Mouse (Mus musculus) lung, adult 2 months (tissue): ENCODE results near the gene Hist2h2be. TPM values are rescaled to one million over a fixed set of nuclear protein-coding genes. Genes with fewer than 3 reads are reported as not detected.

Experiments
- DNase-seq: peaks from one replicate; pipeline ENCODE4 v3.0.0; 2022
- H3K4me1 ChIP-seq: fragments of 200-500 bp; 2 replicates; pipeline ENCODE4 v1.6.1; 2011; ENCODE audit warnings: low read length; ENCODE audit not compliant: control insufficient read depth, insufficient read depth
- H3K4me3 ChIP-seq: fragments of 200-500 bp; replicated peaks from 2 replicates; pipeline ENCODE3; 2011; ENCODE audit warnings: low read depth, mild to moderate bottlenecking, control low read depth, low read length; ENCODE audit errors: extremely low read depth
- CTCF ChIP-seq: fragments of 200-500 bp; IDR thresholded peaks from 2 replicates; pipeline ENCODE4 v1.5.1; 2011; ENCODE audit warnings: mild to moderate bottlenecking, low read length, control low read depth; ENCODE audit not compliant: insufficient read depth
- POLR2A ChIP-seq: fragments of 200-500 bp; IDR thresholded peaks from 2 replicates; pipeline ENCODE4 v1.6.1; 2011; ENCODE audit warnings: low read depth, mild to moderate bottlenecking, control low read depth, low read length, borderline replicate concordance; ENCODE audit errors: extremely low read depth
- WGBS: fragments of 180-500 bp; shearing (Covaris S2); methylation state at CpG from one replicate; pipeline ENCODE4 v1.1.7; 2018; 5-methylcytosine and 5-hydroxymethylcytosine counted together
- polyA plus RNA-seq: library from polyadenylated mRNA; depleted of rRNA; stranded (reverse); fragments of >200 nt; gene quantifications from 2 replicates; pipeline ENCODE4 v1.2.3, GENCODE M21; 2012

Gene Hist2h2be
- polyA plus RNA-seq, 1 experiment: 6.2 TPM

- no peaks in the 10 kb centered on the region for H3K4me1 ChIP-seq
These were observed 40.0 kb upstream of the Hist2h2be start, which contains the start of gene Sv2a for GRCm38 (mm10) chr3:96180727-96181477. Gene Sv2a, plus strand, starts transcription at chr3:96181151.

DNA sequence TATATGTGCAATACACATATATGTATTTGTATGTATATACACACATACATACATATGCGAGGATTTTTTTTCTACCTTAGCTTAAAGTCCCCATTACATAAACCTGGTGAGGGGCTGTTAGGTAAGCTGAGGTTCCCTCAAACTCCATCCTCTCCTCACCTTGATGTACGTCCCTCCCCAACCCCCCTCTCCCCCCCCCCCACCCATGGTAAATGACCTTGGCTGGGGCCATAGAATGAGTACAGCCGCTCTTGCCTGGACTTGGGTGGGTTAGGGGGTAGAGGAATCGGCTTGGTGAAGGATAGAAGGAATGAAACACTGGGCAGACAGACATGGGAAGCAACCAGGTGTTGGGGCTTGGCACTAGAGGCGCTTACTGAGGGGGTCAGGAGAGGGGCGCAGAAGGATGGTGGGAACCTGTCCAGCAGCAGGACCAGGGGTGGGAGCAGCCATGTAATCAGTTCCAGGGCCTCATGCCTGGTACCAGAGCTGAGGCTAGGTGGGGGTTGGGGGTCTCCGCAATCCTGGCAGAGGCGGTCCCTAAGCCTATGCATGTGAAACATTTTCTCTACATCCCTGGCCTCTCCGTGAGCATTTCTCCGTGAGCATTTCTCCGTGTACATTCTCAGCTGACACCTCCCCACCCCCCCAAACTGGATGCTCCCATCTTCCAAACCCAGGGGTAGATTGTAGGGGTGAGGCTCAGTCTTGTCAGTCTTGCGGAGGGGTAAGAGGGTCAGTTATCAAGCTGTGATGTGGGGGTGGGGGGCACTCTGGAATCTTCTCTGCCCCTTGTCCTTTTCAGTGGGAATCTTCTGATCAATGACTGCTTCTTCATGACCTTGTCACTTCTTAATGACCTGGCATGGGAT, 39.2 kb upstream of the Hist2h2be start:
- H3K4me1 ChIP-seq: no peaks in the 10 kb centered on the region
- 47% methylated on average over 12 of the region's 12 CpGs for WGBS
- TF ChIP-seq CTCF (no peak), POLR2A (no peak)
- no peak overlapping the region for H3K4me3 ChIP-seq
- no peak for DNase-seq

More at GRCm38 (mm10) chr3:96180727-96181477, 40.0 kb upstream of the Hist2h2be start, which contains the start of gene Sv2a:
- TF ChIP-seq CTCF (no peak), POLR2A (no peak)
- DNase-seq: no peak
- WGBS: 1% methylated on average over 20 of the region's 23 CpGs
- H3K4me3 ChIP-seq: peak within 1 kb of the TSS; percentile 41

- Histone ChIP-seq H3K4me3 (no peak overlapping the region), H3K4me1 (no peaks in the 10 kb centered on the region)
- no peak for DNase-seq
- 26% methylated on average over 4 of the region's 4 CpGs for WGBS
- TF ChIP-seq POLR2A (no peak), CTCF (no peak)
These were observed 38.5 kb upstream of the Hist2h2be start for GRCm38 (mm10) chr3:96182382-96182776.

- no peak for DNase-seq
- 0 out of 2 replicates have a peak, but pooled peaks cover 2% of the 10 kb centered on the region for H3K4me1 ChIP-seq
- TF ChIP-seq CTCF (no peak), POLR2A (no peak)
- peak overlapping the region; percentile 8 for H3K4me3 ChIP-seq
- 62% methylated on average over 12 of the region's 12 CpGs for WGBS
These were observed 27.9 kb upstream of the Hist2h2be start for GRCm38 (mm10) chr3:96192977-96193376.

DNA sequence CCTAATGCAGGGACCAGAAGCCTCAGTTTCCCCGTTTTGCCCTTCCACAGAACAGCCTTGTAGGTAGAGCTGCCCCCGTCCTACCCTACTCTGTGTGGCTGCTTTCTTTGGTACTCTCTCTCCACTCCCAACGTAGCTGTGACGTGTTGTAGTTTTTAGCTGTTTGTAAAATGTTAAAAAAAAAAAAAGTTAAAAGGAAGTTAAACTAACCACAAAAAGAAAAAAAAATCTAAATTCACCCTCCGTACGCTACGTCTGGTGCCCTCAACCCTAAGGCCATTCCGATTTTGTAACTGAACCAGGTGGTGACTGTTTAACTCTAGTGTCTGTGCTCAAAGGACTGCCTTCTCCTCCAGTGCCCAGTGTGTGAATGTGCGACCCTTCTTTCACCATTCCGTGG, 26.0 kb upstream of the Hist2h2be start:
- no peak for TF ChIP-seq CTCF
- WGBS: 78% methylated on average over 10 of the region's 10 CpGs
- no peak for DNase-seq
- H3K4me1 ChIP-seq: 0 out of 2 replicates have a peak, but pooled peaks cover 3% of the 10 kb centered on the region
- no peak overlapping the region for H3K4me3 ChIP-seq

DNA sequence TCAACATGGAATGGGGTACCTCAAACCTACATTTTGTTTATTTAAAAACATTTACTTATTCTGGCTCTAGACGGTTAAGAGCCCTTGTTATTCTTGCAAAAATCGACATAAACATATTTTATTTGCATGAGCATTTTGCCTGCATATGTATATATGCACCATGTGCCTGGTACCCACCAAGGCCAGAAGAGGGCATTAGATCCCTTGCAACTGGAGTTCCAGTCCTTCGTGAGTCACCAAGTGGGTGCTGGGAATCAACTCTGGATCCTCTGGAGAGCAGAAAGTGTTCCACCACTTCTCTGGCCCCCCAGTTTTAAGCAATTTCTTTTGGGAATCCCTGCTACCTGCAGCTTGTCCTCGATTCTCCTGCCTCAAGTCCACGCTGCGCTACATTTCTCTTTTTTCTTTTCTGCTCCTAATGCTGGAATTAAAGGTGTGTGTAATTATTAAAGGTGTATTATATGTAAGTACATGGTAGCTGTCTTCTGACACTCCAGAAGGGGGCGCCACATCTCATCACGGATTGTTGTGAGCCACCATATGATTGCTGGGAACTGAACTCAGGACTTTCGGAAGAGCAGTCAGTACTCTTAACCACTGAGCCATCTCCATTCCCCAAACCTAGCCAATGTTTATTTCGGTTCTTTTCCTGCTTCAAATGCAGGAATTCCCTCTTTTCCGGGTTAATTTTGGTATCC, 25.2 kb upstream of the Hist2h2be start:
- 0 out of 2 replicates have a peak, but pooled peaks cover 3% of the 10 kb centered on the region for H3K4me1 ChIP-seq
- DNase-seq: no peak
- H3K4me3 ChIP-seq: no peak overlapping the region
- TF ChIP-seq POLR2A (no peak), CTCF (no peak)
- WGBS: 92% methylated on average over 11 of the region's 11 CpGs

- no peak for DNase-seq
- 0 out of 2 replicates have a peak, but pooled peaks cover 3% of the 10 kb centered on the region for H3K4me1 ChIP-seq
- WGBS: 17% methylated on average over 27 of the region's 27 CpGs
- H3K4me3 ChIP-seq: peak overlapping the region; percentile 76
- no peak for TF ChIP-seq CTCF
- no peak for TF ChIP-seq POLR2A
These were observed 24.3 kb upstream of the Hist2h2be start for GRCm38 (mm10) chr3:96196437-96197128.

- Histone ChIP-seq H3K4me3 (peak overlapping the region; percentile 76), H3K4me1 (0 out of 2 replicates have a peak, but pooled peaks cover 3% of the 10 kb centered on the region)
- DNase-seq: peak; percentile 82
- TF ChIP-seq CTCF: no peak
- peak; percentile 97 for TF ChIP-seq POLR2A
- under 1% methylated on average over 50 of the region's 50 CpGs for WGBS
These were observed 23.7 kb upstream of the Hist2h2be start for GRCm38 (mm10) chr3:96197129-96197749.
